17 mouse cellular contexts compared by ENCODE assay signal in genomic region chr16:87744338-87744737, GRCm38 (mm10).
"Had no signal": no experiment of that assay in that cellular context is flagged by ENCODE, and none has a peak within 500 bp of the region (broad histone marks: within the 10 kb centered on the region; RNA-seq: fewer than 3 reads in every experiment).

No protein-coding gene starts in this region.

- H3K9me3 ChIP-seq: liver, embryonic 15.5 days; lung, embryonic 15.5 days; midbrain, embryonic 15.5 days; neural tube, embryonic 12.5 days; stomach, embryonic 15.5 days had no signal

- ATAC-seq: liver, postnatal 0 days; midbrain, embryonic 15.5 days had no signal

- H3K9ac ChIP-seq: liver, embryonic 15.5 days; liver, postnatal 0 days; lung, embryonic 15.5 days; midbrain, embryonic 12.5 days; midbrain, embryonic 15.5 days; neural tube, embryonic 12.5 days; stomach, embryonic 15.5 days had no signal

- H3K27me3 ChIP-seq: liver, embryonic 15.5 days; lung, embryonic 15.5 days; midbrain, embryonic 12.5 days; midbrain, embryonic 15.5 days; neural tube, embryonic 12.5 days; stomach, embryonic 15.5 days had no signal

- DNase-seq: liver, postnatal 0 days; lung, adult 2 months; lung, postnatal 14 days; lung, postnatal 36 days; right cerebral cortex, postnatal 14 days; thymus, adult 2 months; thymus, postnatal 25 days; thymus, postnatal 4 days had no signal

- H3K27ac ChIP-seq: liver, embryonic 15.5 days; lung, embryonic 15.5 days; macrophage; midbrain, embryonic 12.5 days; midbrain, embryonic 15.5 days; neural tube, embryonic 12.5 days; stomach, embryonic 15.5 days; stomach, postnatal 0 days had no signal

- H3K4me2 ChIP-seq: liver, embryonic 15.5 days; lung, embryonic 15.5 days; midbrain, embryonic 12.5 days; midbrain, embryonic 15.5 days; neural tube, embryonic 12.5 days; stomach, embryonic 15.5 days had no signal

- H3K4me3 ChIP-seq: liver, embryonic 15.5 days; lung, embryonic 15.5 days; megakaryocyte, embryonic 14.5 days; midbrain, embryonic 12.5 days; midbrain, embryonic 15.5 days; neural tube, embryonic 12.5 days; stomach, embryonic 15.5 days had no signal

- H3K36me3 ChIP-seq: liver, embryonic 15.5 days; lung, embryonic 15.5 days; midbrain, embryonic 12.5 days; midbrain, embryonic 15.5 days; neural tube, embryonic 12.5 days; stomach, embryonic 15.5 days had no signal

- H3K4me1 ChIP-seq: liver, embryonic 15.5 days; lung, embryonic 15.5 days; megakaryocyte, embryonic 14.5 days; midbrain, embryonic 12.5 days; midbrain, embryonic 15.5 days; neural tube, embryonic 12.5 days; stomach, embryonic 15.5 days had no signal
